Mouse (Mus musculus) erythroblast, embryonic 14.5 days (primary cell): ENCODE measurements around the gene C1galt1. TPM values are rescaled to one million over a fixed set of nuclear protein-coding genes. Genes with fewer than 3 reads are reported as not detected.

Source experiments
- H3K27me3 ChIP-seq: 2 replicates; pipeline ENCODE4 v1.6.1; 2012; ENCODE audit warnings: inconsistent platforms; ENCODE audit not compliant: control insufficient read depth
- H3K36me3 ChIP-seq: 2 replicates; pipeline ENCODE4 v1.6.1; 2012; ENCODE audit warnings: mild to moderate bottlenecking, inconsistent platforms; ENCODE audit not compliant: control insufficient read depth
- H3K4me1 ChIP-seq: 2 replicates; pipeline ENCODE4 v1.6.1; 2012; ENCODE audit warnings: inconsistent platforms; ENCODE audit not compliant: control insufficient read depth
- H3K4me3 ChIP-seq: replicated peaks from 2 replicates; pipeline ENCODE3; 2012; ENCODE audit warnings: moderate library complexity, mild to moderate bottlenecking, inconsistent platforms
- H3K9me3 ChIP-seq: 2 replicates; pipeline ENCODE4 v1.6.1; 2012; ENCODE audit warnings: low read length, inconsistent platforms, mixed read lengths; ENCODE audit not compliant: control insufficient read depth
- GATA1 ChIP-seq: IDR thresholded peaks from 2 replicates; pipeline ENCODE4 v1.6.1; 2012; ENCODE audit warnings: low read length, inconsistent platforms, mixed read lengths
- TAL1 ChIP-seq: IDR thresholded peaks from 3 replicates; pipeline ENCODE4 v1.6.1; 2012; ENCODE audit warnings: low read length, inconsistent platforms, mixed read lengths
- polyA plus RNA-seq: library from polyadenylated mRNA; stranded (reverse); fragments of >175 nt; gene quantifications from 2 replicates; pipeline ENCODE4 v1.2.3, GENCODE M21; 2012

C1galt1 gene
- polyA plus RNA-seq, 1 experiment, result 0.25 TPM

GRCm38 (mm10) chr6:7856682-7857290 is 12.1 kb downstream of the C1galt1 start:
- Histone ChIP-seq H3K4me1 (peaks cover 60% of the 10 kb centered on the region), H3K36me3 (peaks cover 19% of the 10 kb centered on the region), H3K9me3 (no peaks in the 10 kb centered on the region), H3K27me3 (no peaks in the 10 kb centered on the region), H3K4me3 (no peak overlapping the region)
- TF ChIP-seq TAL1 (no peak), GATA1 (no peak)

GRCm38 (mm10) chr6:7857356-7858247 is 13.0 kb downstream of the C1galt1 start:
- Histone ChIP-seq H3K9me3 (no peaks in the 10 kb centered on the region), H3K27me3 (no peaks in the 10 kb centered on the region), H3K36me3 (peaks cover 22% of the 10 kb centered on the region), H3K4me3 (no peak overlapping the region), H3K4me1 (peaks cover 54% of the 10 kb centered on the region)
- TF ChIP-seq GATA1, result no peak
- TF ChIP-seq TAL1, result no peak

GRCm38 (mm10) chr6:7858586-7858985 is 13.9 kb downstream of the C1galt1 start:
- no peaks in the 10 kb centered on the region for H3K9me3 ChIP-seq
- H3K4me1 ChIP-seq, result peaks cover 45% of the 10 kb centered on the region
- no peak overlapping the region for H3K4me3 ChIP-seq
- no peak for TF ChIP-seq TAL1
- no peak for TF ChIP-seq GATA1
- peaks cover 31% of the 10 kb centered on the region for H3K36me3 ChIP-seq
- no peaks in the 10 kb centered on the region for H3K27me3 ChIP-seq

GRCm38 (mm10) chr6:7859161-7859560 is 14.5 kb downstream of the C1galt1 start:
- no peaks in the 10 kb centered on the region for H3K9me3 ChIP-seq
- TF ChIP-seq GATA1, result no peak
- no peak for TF ChIP-seq TAL1
- no peaks in the 10 kb centered on the region for H3K27me3 ChIP-seq
- peaks cover 41% of the 10 kb centered on the region for H3K4me1 ChIP-seq
- H3K4me3 ChIP-seq, result no peak overlapping the region
- H3K36me3 ChIP-seq, result peaks cover 33% of the 10 kb centered on the region

- Histone ChIP-seq H3K36me3 (peaks cover 51% of the 10 kb centered on the region), H3K9me3 (no peaks in the 10 kb centered on the region), H3K27me3 (no peaks in the 10 kb centered on the region), H3K4me3 (no peak overlapping the region), H3K4me1 (peaks cover 28% of the 10 kb centered on the region)
- TF ChIP-seq GATA1, result no peak
- no peak for TF ChIP-seq TAL1
Measured at GRCm38 (mm10) chr6:7861033-7861432, 16.4 kb downstream of the C1galt1 start.

- H3K9me3 ChIP-seq, result no peaks in the 10 kb centered on the region
- H3K36me3 ChIP-seq, result peaks cover 63% of the 10 kb centered on the region
- TF ChIP-seq GATA1, result no peak
- TF ChIP-seq TAL1, result no peak
- H3K27me3 ChIP-seq, result no peaks in the 10 kb centered on the region
- H3K4me3 ChIP-seq, result no peak overlapping the region
- H3K4me1 ChIP-seq, result peaks cover 10% of the 10 kb centered on the region; the same call in 1 of the 2 replicates
Measured at GRCm38 (mm10) chr6:7863354-7863753, 18.7 kb downstream of the C1galt1 start.

- Histone ChIP-seq H3K36me3 (peaks cover 20% of the 10 kb centered on the region), H3K27me3 (no peaks in the 10 kb centered on the region), H3K4me1 (no peaks in the 10 kb centered on the region), H3K4me3 (no peak overlapping the region), H3K9me3 (no peaks in the 10 kb centered on the region)
- TF ChIP-seq GATA1 (no peak), TAL1 (no peak)
Measured at GRCm38 (mm10) chr6:7876836-7877235, 32.2 kb downstream of the C1galt1 start.

GRCm38 (mm10) chr6:7881595-7882128 is 37.0 kb downstream of the C1galt1 start:
- Histone ChIP-seq H3K36me3 (no peaks in the 10 kb centered on the region), H3K27me3 (no peaks in the 10 kb centered on the region), H3K4me3 (no peak overlapping the region), H3K4me1 (no peaks in the 10 kb centered on the region), H3K9me3 (no peaks in the 10 kb centered on the region)
- TF ChIP-seq TAL1 (no peak), GATA1 (no peak)

GRCm38 (mm10) chr6:7882520-7882919 is 37.9 kb downstream of the C1galt1 start:
- H3K36me3 ChIP-seq, result no peaks in the 10 kb centered on the region
- H3K27me3 ChIP-seq, result no peaks in the 10 kb centered on the region
- TF ChIP-seq GATA1 (no peak), TAL1 (no peak)
- H3K9me3 ChIP-seq, result no peaks in the 10 kb centered on the region
- H3K4me3 ChIP-seq, result no peak overlapping the region
- no peaks in the 10 kb centered on the region for H3K4me1 ChIP-seq
